ENCODE assay signal across 8 mouse cellular contexts in the genomic region with DNA sequence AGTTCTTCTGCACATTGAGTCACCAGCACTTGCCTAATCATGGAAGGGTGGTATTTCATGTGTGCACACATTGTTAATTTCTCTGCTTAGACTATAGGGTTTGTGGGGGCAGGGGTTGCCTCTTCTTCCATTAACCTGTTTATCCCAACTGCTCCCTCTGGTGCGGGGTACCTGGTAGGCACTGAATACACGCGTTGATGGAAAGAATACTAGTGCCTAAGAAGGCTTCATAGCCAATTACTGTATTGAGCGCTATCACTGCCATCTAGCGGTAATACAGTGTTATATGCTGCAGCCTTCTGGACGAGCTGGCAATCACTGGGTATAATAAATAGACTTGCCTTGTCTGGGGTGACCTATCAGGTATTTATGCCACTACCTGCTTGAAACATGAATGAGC.
DNase-seq lines count a peak whose midpoint lies in the region; ATAC-seq and TF ChIP-seq lines count a peak whose summit lies in the region.

No protein-coding gene starts in this region.

- ATAC-seq in embryonic facial prominence, embryonic 11.5 days (replicated peaks; ENCODE audit: insufficient number of reproducible peaks, low FRiP score, low TSS enrichment, low read depth) = peak; percentile 50; the same call in 1 of the 2 replicates
- ATAC-seq in limb, embryonic 11.5 days (ENCODE audit: insufficient number of reproducible peaks, low FRiP score, low TSS enrichment, low read depth) = 0 out of 2 replicates have a peak, but pooled peaks have one; percentile 44
- ATAC-seq in midbrain, embryonic 12.5 days (ENCODE audit: low FRiP score, low read depth) = peak; percentile 61

- no peak overlapping the region for H3K4me3 ChIP-seq in embryonic facial prominence, embryonic 11.5 days (ENCODE audit: low read depth, low read length)
- no peak overlapping the region for H3K4me3 ChIP-seq in heart, adult 2 months
- H3K4me3 ChIP-seq in limb, embryonic 11.5 days (ENCODE audit: low read depth, low read length) = no peak overlapping the region
- H3K4me3 ChIP-seq in midbrain, embryonic 12.5 days = no peak overlapping the region

- no peaks in the 10 kb centered on the region for H3K9me3 ChIP-seq in embryonic facial prominence, embryonic 11.5 days (replicated peaks; ENCODE audit: control insufficient read depth, low read length)
- no peaks in the 10 kb centered on the region for H3K9me3 ChIP-seq in limb, embryonic 11.5 days (ENCODE audit: control insufficient read depth, low read length)
- H3K9me3 ChIP-seq in midbrain, embryonic 12.5 days = no peaks in the 10 kb centered on the region

- no peak overlapping the region for H3K9ac ChIP-seq in embryonic facial prominence, embryonic 11.5 days (replicated peaks; ENCODE audit: low read length)
- no peak overlapping the region for H3K9ac ChIP-seq in heart, adult 2 months (ENCODE audit: low read depth, low read length)
- no peak overlapping the region for H3K9ac ChIP-seq in limb, embryonic 11.5 days (ENCODE audit: low read length)
- no peak overlapping the region for H3K9ac ChIP-seq in midbrain, embryonic 12.5 days (replicated peaks)

- no peak overlapping the region for H3K4me2 ChIP-seq in embryonic facial prominence, embryonic 11.5 days (ENCODE audit: low read depth, low read length)
- H3K4me2 ChIP-seq in limb, embryonic 11.5 days (ENCODE audit: low read depth, severe bottlenecking) = no peak overlapping the region
- no peak overlapping the region for H3K4me2 ChIP-seq in midbrain, embryonic 12.5 days (replicated peaks)

- TF ChIP-seq EP300 in heart, adult 2 months (IDR thresholded peaks at IDR 0.05; ENCODE audit: insufficient read depth, low read depth, low read length) = 0 out of 2 replicates have a peak, but pooled peaks have one; percentile 35

- no peaks in the 10 kb centered on the region for H3K36me3 ChIP-seq in embryonic facial prominence, embryonic 11.5 days (replicated peaks; ENCODE audit: control insufficient read depth, insufficient read depth, low read depth, low read length)
- no peaks in the 10 kb centered on the region for H3K36me3 ChIP-seq in heart, adult 2 months (ENCODE audit: control insufficient read depth, insufficient read depth, low read length)
- no peaks in the 10 kb centered on the region for H3K36me3 ChIP-seq in limb, embryonic 11.5 days (ENCODE audit: control insufficient read depth, insufficient read depth, low read length)
- H3K36me3 ChIP-seq in midbrain, embryonic 12.5 days = no peaks in the 10 kb centered on the region

- no peaks in the 10 kb centered on the region for H3K4me1 ChIP-seq in embryonic facial prominence, embryonic 11.5 days (ENCODE audit: control insufficient read depth, insufficient read depth, low read length)
- H3K4me1 ChIP-seq in heart, adult 2 months (ENCODE audit: control insufficient read depth, insufficient read depth, low read length) = no peaks in the 10 kb centered on the region; the same call in 1 of the 2 replicates
- H3K4me1 ChIP-seq in limb, embryonic 11.5 days (ENCODE audit: control insufficient read depth, insufficient read depth, low read length) = 0 out of 2 replicates have a peak, but pooled peaks cover 5% of the 10 kb centered on the region
- H3K4me1 ChIP-seq in midbrain, embryonic 12.5 days = peaks cover 9% of the 10 kb centered on the region; the same call in 1 of the 2 replicates

- TF ChIP-seq POLR2A in heart, adult 2 months (IDR thresholded peaks at IDR 0.05; ENCODE audit: insufficient read depth, low read depth, low read length) = no peak

- 2% methylated on average over 6 of the region's 6 CpGs for WGBS in embryonic facial prominence, embryonic 11.5 days
- WGBS in heart, adult 2 months = 0% methylated on average over 6 of the region's 6 CpGs
- WGBS in limb, embryonic 11.5 days = 1% methylated on average over 6 of the region's 6 CpGs
- under 1% methylated on average over 6 of the region's 6 CpGs for WGBS in midbrain, embryonic 12.5 days

- peak; percentile 86 for DNase-seq in A20 (ENCODE audit: low read depth, low spot score)
- DNase-seq in adrenal gland, adult 8-10 months = peak; percentile 55
- peak; percentile 92 for DNase-seq in embryonic facial prominence, embryonic 11.5 days (ENCODE audit: low spot score)
- DNase-seq in heart, adult 2 months = peak; percentile 60 to 72
- peak; percentile 75 for DNase-seq in kidney, adult 18-20 months
- peak; percentile 72 for DNase-seq in limb, embryonic 11.5 days (ENCODE audit: low spot score)
- DNase-seq in spleen, postnatal 10 days (ENCODE audit: low spot score in 2 of 2) = peak; percentile 47 to 70

- no peaks in the 10 kb centered on the region for H3K79me2 ChIP-seq in heart, adult 2 months (replicated peaks; ENCODE audit: control insufficient read depth, insufficient read depth, low read length)

- no peak overlapping the region for H3K27ac ChIP-seq in embryonic facial prominence, embryonic 11.5 days (replicated peaks; ENCODE audit: low read depth, low read length)
- H3K27ac ChIP-seq in heart, adult 2 months = no peak overlapping the region
- H3K27ac ChIP-seq in limb, embryonic 11.5 days (replicated peaks; ENCODE audit: low read depth, low read length) = no peak overlapping the region
- no peak overlapping the region for H3K27ac ChIP-seq in midbrain, embryonic 12.5 days (replicated peaks)

- TF ChIP-seq CTCF in heart, adult 2 months (IDR thresholded peaks at IDR 0.05) = peak; percentile 91

- intact Hi-C loops in heart, adult 2 months (cut with DNase I) = loop anchor here (1.0 to 5.0 kb wide), 2 partner anchors 104 to 191 kb away; no protein-coding TSS in a partner anchor

- no peaks in the 10 kb centered on the region for H3K27me3 ChIP-seq in embryonic facial prominence, embryonic 11.5 days (ENCODE audit: control insufficient read depth, insufficient read depth, low read length)
- no peaks in the 10 kb centered on the region for H3K27me3 ChIP-seq in heart, adult 2 months (ENCODE audit: control insufficient read depth, insufficient read depth, low read length)
- no peaks in the 10 kb centered on the region for H3K27me3 ChIP-seq in limb, embryonic 11.5 days (ENCODE audit: control insufficient read depth, insufficient read depth, low read length)
- H3K27me3 ChIP-seq in midbrain, embryonic 12.5 days = peaks cover 25% of the 10 kb centered on the region
